Mouse (Mus musculus) embryonic facial prominence, embryonic 10.5 days (tissue): ENCODE measurements around the gene Trim29. TPM values are rescaled to one million over a fixed set of nuclear protein-coding genes. Genes with fewer than 3 reads are reported as not detected.

Source experiments
- DNase-seq: peaks from one replicate; pipeline ENCODE4 v3.0.0-alpha.2; 2017; ENCODE audit warnings: low spot score
- H3K27ac ChIP-seq: fragments of 300-500 bp; sonication (generic); replicated peaks from 2 replicates; pipeline ENCODE4 v1.5.1; 2016; ENCODE audit warnings: mild to moderate bottlenecking
- H3K27me3 ChIP-seq: fragments of 300-500 bp; sonication (generic); replicated peaks from 2 replicates; pipeline ENCODE4 v1.6.1; 2016; ENCODE audit warnings: low read depth, mild to moderate bottlenecking; ENCODE audit not compliant: poor library complexity, severe bottlenecking
- H3K36me3 ChIP-seq: fragments of 300-500 bp; sonication (generic); replicated peaks from 2 replicates; pipeline ENCODE4 v1.6.1; 2016; ENCODE audit warnings: mild to moderate bottlenecking, moderate library complexity
- H3K4me1 ChIP-seq: fragments of 300-500 bp; sonication (generic); 2 replicates; pipeline ENCODE4 v1.6.1; 2016
- H3K4me3 ChIP-seq: fragments of 300-500 bp; sonication (generic); 2 replicates; pipeline ENCODE4 v1.5.1; 2016; ENCODE audit warnings: mild to moderate bottlenecking, moderate library complexity
- H3K9me3 ChIP-seq: fragments of 300-500 bp; sonication (generic); 2 replicates; pipeline ENCODE4 v1.6.1; 2016; ENCODE audit warnings: mild to moderate bottlenecking
- WGBS: fragments of 180-500 bp; shearing (Covaris S2); methylation state at CpG from one replicate; pipeline ENCODE4 v1.1.7; 2016; 5-methylcytosine and 5-hydroxymethylcytosine counted together
- polyA plus RNA-seq: library from polyadenylated mRNA; unstranded; fragments of >200 nt; fragmentation: Nextera tagmentation; extraction: Ambion mirVana; gene quantifications from 2 replicates; pipeline ENCODE4 v1.2.1, GENCODE M21; 2016

Gene Trim29
- polyA plus RNA-seq, 1 experiment from 2014 or later, result 4.7 TPM

DNA sequence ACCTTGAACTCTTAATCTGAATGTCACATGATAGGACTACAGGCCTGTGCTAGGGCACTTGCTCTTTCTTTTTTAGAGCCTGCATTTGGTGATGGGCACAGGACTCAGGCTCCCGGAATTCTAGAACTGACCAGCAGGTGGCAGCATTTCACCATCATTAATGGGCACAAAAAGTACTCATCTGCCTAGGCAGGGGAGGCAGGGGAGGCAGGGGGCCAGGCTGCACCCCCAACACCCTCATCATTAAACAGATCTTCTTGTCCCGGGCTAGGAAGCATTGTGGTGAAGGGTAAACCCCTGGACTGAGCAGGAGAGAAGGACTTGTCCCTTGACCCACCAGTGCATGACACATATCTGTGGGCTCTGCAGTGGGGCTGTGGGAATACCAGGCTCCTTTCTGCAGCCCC lies 29.0 kb downstream of the Trim29 start:
- no peak overlapping the region for H3K4me3 ChIP-seq
- H3K36me3 ChIP-seq, result no peaks in the 10 kb centered on the region
- H3K27me3 ChIP-seq, result peaks cover 8% of the 10 kb centered on the region; the same call in 1 of the 2 replicates
- H3K4me1 ChIP-seq, result peaks cover 3% of the 10 kb centered on the region; the same call in 1 of the 2 replicates
- H3K9me3 ChIP-seq, result no peaks in the 10 kb centered on the region
- 8% methylated on average over 2 of the region's 2 CpGs for WGBS
- DNase-seq, result peak; percentile 79
- no peak overlapping the region for H3K27ac ChIP-seq

DNA sequence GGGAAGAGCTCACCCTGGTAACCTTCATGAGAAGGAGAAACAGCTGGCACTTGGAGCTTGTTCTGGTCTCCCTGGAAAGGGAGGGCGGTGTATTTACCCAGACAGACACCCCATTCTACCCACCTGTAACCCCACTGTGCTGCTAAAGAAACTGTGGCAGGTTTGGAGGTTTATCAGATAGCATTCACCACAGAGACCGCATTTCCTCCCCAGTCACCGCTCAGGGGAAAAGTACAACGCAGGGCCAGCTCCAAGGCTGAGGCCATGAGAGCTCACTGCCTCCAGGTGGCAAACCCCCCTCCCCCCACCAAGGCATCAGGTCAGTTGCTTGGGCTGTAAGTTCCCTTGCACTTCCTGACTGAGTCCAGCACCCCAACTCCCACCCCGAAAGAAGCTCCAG lies 39.4 kb downstream of the Trim29 start:
- Histone ChIP-seq H3K4me3 (no peak overlapping the region), H3K9me3 (no peaks in the 10 kb centered on the region), H3K36me3 (no peaks in the 10 kb centered on the region), H3K4me1 (peaks cover 16% of the 10 kb centered on the region), H3K27ac (no peak overlapping the region), H3K27me3 (peaks cover 24% of the 10 kb centered on the region)
- WGBS, result 37% methylated on average over 5 of the region's 5 CpGs
- no peak for DNase-seq

DNA sequence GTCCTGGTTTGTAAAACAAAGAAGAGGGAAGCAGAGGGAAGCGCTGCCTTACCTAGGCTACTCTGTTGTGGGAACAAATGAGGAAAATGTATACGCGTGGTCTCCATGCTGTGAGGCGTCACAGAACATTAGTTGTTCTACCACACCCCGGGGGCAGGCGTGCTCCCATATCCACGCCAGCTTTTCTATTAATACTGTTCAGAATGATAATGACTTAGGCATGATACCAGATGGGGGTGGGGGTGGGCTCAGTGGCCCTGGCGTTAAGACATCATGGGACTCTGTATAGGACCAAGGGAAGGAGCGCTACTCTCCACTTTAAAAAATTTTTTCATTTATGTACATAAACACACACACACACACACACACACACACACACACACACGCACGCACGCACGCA lies 40.4 kb downstream of the Trim29 start:
- peaks cover 31% of the 10 kb centered on the region for H3K27me3 ChIP-seq
- H3K9me3 ChIP-seq, result no peaks in the 10 kb centered on the region
- H3K4me3 ChIP-seq, result no peak overlapping the region
- DNase-seq, result no peak
- WGBS, result 70% methylated on average over 13 of the region's 13 CpGs
- H3K27ac ChIP-seq, result no peak overlapping the region
- no peaks in the 10 kb centered on the region for H3K36me3 ChIP-seq
- peaks cover 16% of the 10 kb centered on the region for H3K4me1 ChIP-seq

DNA sequence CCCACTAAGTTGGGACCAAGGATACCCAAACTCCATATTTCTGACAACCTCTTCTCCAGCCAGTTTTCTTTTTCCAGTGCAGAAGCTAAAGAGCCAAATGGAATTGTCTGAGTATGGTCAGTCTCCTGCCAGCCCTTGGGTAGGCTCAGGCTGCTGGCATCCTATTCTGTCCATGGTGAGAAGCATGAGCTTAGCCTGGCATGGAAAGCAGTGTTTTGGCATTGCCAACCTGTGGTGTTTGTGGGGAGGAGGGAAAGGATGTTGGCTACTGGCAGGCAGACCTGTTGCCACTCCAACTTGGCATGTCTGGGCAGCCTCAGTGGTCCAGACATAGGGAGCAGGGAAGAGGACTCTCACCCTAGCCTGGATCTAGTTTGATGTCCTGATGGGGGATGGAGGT lies 46.4 kb downstream of the Trim29 start:
- DNase-seq, result no peak
- H3K27me3 ChIP-seq, result peaks cover 27% of the 10 kb centered on the region
- no peak overlapping the region for H3K4me3 ChIP-seq

DNA sequence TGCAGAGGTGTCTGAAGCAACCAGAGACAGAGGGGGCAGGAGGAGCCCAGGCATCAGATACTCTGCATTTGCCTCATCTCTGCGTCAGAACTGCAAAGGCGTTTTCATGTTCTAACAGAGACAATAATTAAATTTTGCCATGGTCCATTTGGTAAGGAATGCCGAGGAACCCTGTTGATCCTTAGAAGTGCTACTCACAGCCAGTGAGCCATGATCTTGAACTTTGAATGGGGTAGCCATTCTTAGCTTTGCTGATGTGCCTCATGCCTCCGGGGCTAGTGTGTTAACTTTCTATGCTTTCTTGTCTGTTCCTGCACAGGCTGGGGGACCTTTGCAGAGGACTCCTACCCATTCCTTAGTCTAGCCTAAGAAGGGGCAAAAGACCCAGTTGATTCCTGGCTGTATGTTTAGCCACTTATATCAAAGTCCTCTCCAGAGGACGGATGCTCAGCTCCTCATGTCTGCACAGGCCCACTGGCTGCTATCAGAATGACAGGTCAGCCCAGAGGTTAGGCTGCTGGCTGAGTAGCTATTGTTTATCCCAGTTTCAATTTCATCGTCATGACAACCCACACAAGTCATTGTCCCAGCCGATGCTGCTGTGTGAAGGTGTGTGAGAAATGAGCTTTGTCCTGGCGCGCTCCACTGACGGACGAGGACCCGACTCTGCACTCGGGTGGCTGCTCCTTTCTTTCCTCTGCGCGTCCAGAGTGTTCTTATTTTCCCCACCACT lies 48.1 kb downstream of the Trim29 start:
- Histone ChIP-seq H3K4me1 (peaks cover 27% of the 10 kb centered on the region), H3K4me3 (no peak overlapping the region), H3K36me3 (no peaks in the 10 kb centered on the region), H3K9me3 (no peaks in the 10 kb centered on the region), H3K27ac (peak overlapping the region; percentile 19), H3K27me3 (peaks cover 27% of the 10 kb centered on the region)
- peak; percentile 49 for DNase-seq
- 51% methylated on average over 15 of the region's 15 CpGs for WGBS

More for the DNA sequence above, 46.4 kb downstream of the Trim29 start:
- Histone ChIP-seq H3K9me3 (no peaks in the 10 kb centered on the region), H3K27ac (no peak overlapping the region), H3K36me3 (no peaks in the 10 kb centered on the region), H3K4me1 (peaks cover 27% of the 10 kb centered on the region)

DNA sequence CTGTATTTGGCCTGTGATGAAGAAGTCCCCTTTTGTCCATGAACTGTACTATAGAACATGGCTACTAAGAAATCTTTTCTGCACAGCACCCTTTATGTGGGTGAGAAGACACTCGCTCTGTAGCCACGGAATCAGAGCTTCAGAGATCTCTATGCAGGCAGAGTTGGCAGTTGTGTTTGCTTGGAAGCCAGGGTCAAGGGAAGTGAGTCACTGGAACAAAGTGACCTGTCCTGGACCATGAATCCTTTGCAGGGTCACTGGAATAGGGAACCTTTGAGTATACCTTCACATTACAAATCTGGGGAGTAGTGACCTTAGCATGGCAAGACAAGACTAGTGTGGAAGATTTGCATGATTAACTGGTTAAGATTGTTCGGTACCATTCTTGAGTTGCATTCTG lies 58.1 kb downstream of the Trim29 start:
- no peak for DNase-seq
- 90% methylated on average over 3 of the region's 3 CpGs for WGBS
- Histone ChIP-seq H3K4me3 (no peak overlapping the region), H3K9me3 (no peaks in the 10 kb centered on the region), H3K27me3 (no peaks in the 10 kb centered on the region), H3K27ac (no peak overlapping the region), H3K36me3 (no peaks in the 10 kb centered on the region), H3K4me1 (peaks cover 8% of the 10 kb centered on the region)

DNA sequence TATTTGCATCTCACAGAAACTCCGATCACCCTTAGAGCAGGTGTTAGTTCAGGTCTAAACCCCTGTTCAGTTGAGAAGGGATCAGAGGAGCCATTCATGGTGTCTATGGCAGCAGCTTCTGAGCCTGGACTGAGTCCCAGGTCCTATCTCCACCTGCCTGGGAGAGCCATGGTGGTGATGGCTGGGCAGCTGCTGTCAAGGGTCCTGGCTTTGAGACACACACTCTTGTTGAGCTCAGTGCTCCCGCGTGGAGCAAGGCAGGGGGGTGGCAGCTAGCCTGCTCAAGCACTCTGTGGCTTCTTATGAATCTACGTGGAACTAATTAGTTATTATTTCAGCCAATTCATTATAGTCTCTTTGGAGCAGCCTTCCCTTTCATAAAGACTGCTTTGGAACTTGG lies 73.2 kb downstream of the Trim29 start:
- H3K36me3 ChIP-seq, result no peaks in the 10 kb centered on the region
- no peak for DNase-seq
- peaks cover 10% of the 10 kb centered on the region; the same call in 1 of the 2 replicates for H3K27me3 ChIP-seq
- no peaks in the 10 kb centered on the region for H3K9me3 ChIP-seq
- 84% methylated on average over 4 of the region's 4 CpGs for WGBS
- no peak overlapping the region for H3K27ac ChIP-seq
- H3K4me3 ChIP-seq, result no peak overlapping the region
- H3K4me1 ChIP-seq, result no peaks in the 10 kb centered on the region

DNA sequence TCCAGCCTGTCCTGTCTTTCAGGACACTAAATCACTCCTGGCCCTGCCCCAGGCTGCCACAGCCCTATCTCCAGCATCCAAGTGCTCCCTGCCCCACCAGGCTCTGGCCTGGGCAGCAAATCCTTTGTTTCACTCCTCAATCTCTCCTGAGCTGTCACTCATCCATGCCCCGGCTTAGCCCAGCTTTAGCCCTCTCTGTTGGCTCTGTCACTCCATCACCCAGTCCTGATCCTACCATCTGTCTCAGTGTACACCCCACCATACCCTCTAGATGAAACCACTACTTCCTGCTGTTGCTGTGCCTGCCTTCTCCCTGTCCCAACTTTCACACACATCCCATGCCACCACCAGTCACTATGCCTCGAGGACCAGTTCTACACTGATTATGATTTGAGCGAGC lies 73.8 kb downstream of the Trim29 start:
- no peak for DNase-seq
- H3K27ac ChIP-seq, result no peak overlapping the region

More for the DNA sequence above, 73.8 kb downstream of the Trim29 start:
- H3K4me3 ChIP-seq, result no peak overlapping the region
- H3K27me3 ChIP-seq, result peaks cover 10% of the 10 kb centered on the region; the same call in 1 of the 2 replicates
- 85% methylated on average over 3 of the region's 3 CpGs for WGBS
- H3K4me1 ChIP-seq, result no peaks in the 10 kb centered on the region
- H3K9me3 ChIP-seq, result no peaks in the 10 kb centered on the region
- no peaks in the 10 kb centered on the region for H3K36me3 ChIP-seq

Other genes with a start within 250 kb of the Trim29 start
- gene Arhgef12, start 203.6 kb upstream of the Trim29 start, polyA plus RNA-seq, result 9.1 and 9.3 TPM in 2 replicates
- 11.8 and 12.0 TPM in 2 replicates for gene Tmem136, start 194.3 kb upstream of the Trim29 start, polyA plus RNA-seq
- gene Pou2f3, start 100.5 kb upstream of the Trim29 start, polyA plus RNA-seq, result not detected in 2 replicates
- gene Oaf, start 70.9 kb upstream of the Trim29 start, polyA plus RNA-seq, result 55.2 and 57.0 TPM in 2 replicates